Mouse (Mus musculus) embryonic fibroblast, embryonic 13.5 days (primary cell): Measurements from ENCODE around the gene Acadvl.
A peak's percentile ranks its signal among the peaks of the same experiment; 100 is the strongest.

Experiments
- CTCF ChIP-seq: IDR thresholded peaks from 2 replicates; pipeline ENCODE4 v1.5.1; 2011; ENCODE audit warnings: mild to moderate bottlenecking, control low read depth, low read length, moderate library complexity, borderline replicate concordance; ENCODE audit not compliant: insufficient read depth
- POLR2A ChIP-seq: IDR thresholded peaks from 2 replicates; pipeline ENCODE4 v1.6.1; 2011; ENCODE audit warnings: low read depth, mild to moderate bottlenecking, control low read depth, low read length, moderate library complexity

- no peak for TF ChIP-seq POLR2A
- peak; percentile 29; the same call in 1 of the 2 replicates for TF ChIP-seq CTCF
Measured at GRCm38 (mm10) chr11:70020731-70021263, 5.6 kb upstream of the Acadvl start.
